In genomic region chr12:84220515-84220914, GRCm38 (mm10) we compare ENCODE assay signal across 19 mouse cellular contexts. TPM values are rescaled to one million over a fixed set of nuclear protein-coding genes. Genes with fewer than 3 reads are reported as not detected.
DNase-seq lines count a peak whose midpoint lies in the region; ATAC-seq and TF ChIP-seq lines count a peak whose summit lies in the region.
"Had no signal": no experiment of that assay in that cellular context is flagged by ENCODE, and none has a peak within 500 bp of the region (broad histone marks: within the 10 kb centered on the region; RNA-seq: fewer than 3 reads in every experiment).

No protein-coding gene starts in this region.

- WGBS in hindbrain, embryonic 13.5 days = 62% methylated on average over 4 of the region's 4 CpGs
- WGBS in hindbrain, postnatal 0 days = 36% methylated on average over 4 of the region's 4 CpGs
- 22% methylated on average over 4 of the region's 4 CpGs for WGBS in forebrain, embryonic 15.5 days
- WGBS in kidney, adult 2 months = over 99% methylated on average over 4 of the region's 4 CpGs

- ATAC-seq in hindbrain, embryonic 13.5 days (ENCODE audit: low FRiP score) = 0 out of 2 replicates have a peak, but pooled peaks have one; percentile 46
- no peak for ATAC-seq in hindbrain, postnatal 0 days
- peak; percentile 67 for ATAC-seq in forebrain, embryonic 15.5 days (replicated peaks)

- H3K27ac ChIP-seq in hindbrain, embryonic 13.5 days = 0 out of 2 replicates have a peak overlapping the region, but pooled peaks have one; percentile 8
- H3K27ac ChIP-seq in hindbrain, postnatal 0 days = no peak overlapping the region
- H3K27ac ChIP-seq in forebrain, embryonic 15.5 days (replicated peaks) = peak overlapping the region; percentile 28; the same call in 1 of the 2 replicates
- H3K27ac ChIP-seq in kidney, adult 2 months (ENCODE audit: insufficient read depth, low read depth, low read length) = no peak overlapping the region
- H3K27ac ChIP-seq: embryonic facial prominence, embryonic 13.5 days; left cerebral cortex, adult 2 months; liver, embryonic 13.5 days; stomach, embryonic 15.5 days had no signal

- peaks cover 11% of the 10 kb centered on the region; the same call in 1 of the 2 replicates for H3K27me3 ChIP-seq in hindbrain, embryonic 13.5 days
- no peaks in the 10 kb centered on the region for H3K27me3 ChIP-seq in hindbrain, postnatal 0 days (ENCODE audit: insufficient read depth, low read length)
- H3K27me3 ChIP-seq in forebrain, embryonic 15.5 days = no peaks in the 10 kb centered on the region
- no peaks in the 10 kb centered on the region for H3K27me3 ChIP-seq in kidney, adult 2 months (replicated peaks; ENCODE audit: control insufficient read depth, insufficient read depth, low read length)
- H3K27me3 ChIP-seq: embryonic facial prominence, embryonic 13.5 days; liver, embryonic 13.5 days; stomach, embryonic 15.5 days had no signal

- H3K36me3 ChIP-seq in hindbrain, embryonic 13.5 days = no peaks in the 10 kb centered on the region
- H3K36me3 ChIP-seq in hindbrain, postnatal 0 days (ENCODE audit: insufficient read depth, low read length) = no peaks in the 10 kb centered on the region
- H3K36me3 ChIP-seq in forebrain, embryonic 15.5 days = no peaks in the 10 kb centered on the region
- no peaks in the 10 kb centered on the region for H3K36me3 ChIP-seq in kidney, adult 2 months (ENCODE audit: control insufficient read depth, insufficient read depth, low read length)
- H3K36me3 ChIP-seq: embryonic facial prominence, embryonic 13.5 days; stomach, embryonic 15.5 days had no signal

- no peak overlapping the region for H3K4me2 ChIP-seq in hindbrain, embryonic 13.5 days
- H3K4me2 ChIP-seq in hindbrain, postnatal 0 days (ENCODE audit: low read depth, low read length) = no peak overlapping the region
- H3K4me2 ChIP-seq in forebrain, embryonic 15.5 days (replicated peaks) = no peak overlapping the region
- H3K4me2 ChIP-seq: embryonic facial prominence, embryonic 13.5 days; heart, embryonic 11.5 days; liver, embryonic 13.5 days; stomach, embryonic 15.5 days had no signal

- DNase-seq in hindbrain, postnatal 0 days (ENCODE audit: low spot score) = no peak
- DNase-seq in thymus, postnatal 14 days = peak; percentile 46
- no peak for DNase-seq in thymus, adult 18-20 months
- DNase-seq in urinary bladder, postnatal 25 days (ENCODE audit: low spot score) = no peak
- DNase-seq in embryo, embryonic 11 days = no peak
- no peak for DNase-seq in kidney, adult 2 months
- DNase-seq: adrenal gland, adult 2 months; B cell, adult 2 months; cerebellum, adult 18-20 months; heart, postnatal 14 days; liver, embryonic 13.5 days; midbrain, embryonic 14.5 days; spleen, adult 18-20 months had no signal

- no peaks in the 10 kb centered on the region for H3K9me3 ChIP-seq in hindbrain, embryonic 13.5 days
- no peaks in the 10 kb centered on the region for H3K9me3 ChIP-seq in hindbrain, postnatal 0 days (ENCODE audit: low read length)
- H3K9me3 ChIP-seq in forebrain, embryonic 15.5 days = no peaks in the 10 kb centered on the region
- H3K9me3 ChIP-seq: embryonic facial prominence, embryonic 13.5 days; liver, embryonic 13.5 days; stomach, embryonic 15.5 days had no signal

- no peak for TF ChIP-seq POLR2A in kidney, adult 2 months (IDR thresholded peaks at IDR 0.05; ENCODE audit: low read depth, low read length)

- H3K4me3 ChIP-seq in hindbrain, embryonic 13.5 days = no peak overlapping the region
- no peak overlapping the region for H3K4me3 ChIP-seq in hindbrain, postnatal 0 days (ENCODE audit: low read length)
- H3K4me3 ChIP-seq in forebrain, embryonic 15.5 days = no peak overlapping the region
- no peak overlapping the region for H3K4me3 ChIP-seq in kidney, adult 2 months (ENCODE audit: insufficient read depth, low read depth, low read length)
- H3K4me3 ChIP-seq: embryonic facial prominence, embryonic 13.5 days; left cerebral cortex, adult 2 months; liver, embryonic 13.5 days; stomach, embryonic 15.5 days had no signal

- no peak overlapping the region for H3K9ac ChIP-seq in hindbrain, embryonic 13.5 days
- H3K9ac ChIP-seq in hindbrain, postnatal 0 days (replicated peaks; ENCODE audit: low read length) = no peak overlapping the region
- no peak overlapping the region for H3K9ac ChIP-seq in forebrain, embryonic 15.5 days (replicated peaks)
- H3K9ac ChIP-seq: embryonic facial prominence, embryonic 13.5 days; liver, embryonic 13.5 days; stomach, embryonic 15.5 days had no signal

- no peak for TF ChIP-seq CTCF in hindbrain, postnatal 0 days (IDR thresholded peaks at IDR 0.05; ENCODE audit: low read depth)
- no peak for TF ChIP-seq CTCF in kidney, adult 2 months (conservative IDR thresholded peaks at IDR 0.05; ENCODE audit: insufficient read depth, insufficient read length, low read depth, low read length)

- peaks cover 61% of the 10 kb centered on the region for H3K4me1 ChIP-seq in hindbrain, embryonic 13.5 days (replicated peaks)
- peaks cover 8% of the 10 kb centered on the region for H3K4me1 ChIP-seq in hindbrain, postnatal 0 days (ENCODE audit: insufficient read depth, low read length)
- H3K4me1 ChIP-seq in forebrain, embryonic 15.5 days = peaks cover 58% of the 10 kb centered on the region
- peaks cover 15% of the 10 kb centered on the region for H3K4me1 ChIP-seq in kidney, adult 2 months (ENCODE audit: control insufficient read depth, insufficient read depth, low read length)

RNA-seq across cellular contexts. Expression of gene Elmsan1, which starts 1.8 kb away (rescaled TPM):
- polyA plus RNA-seq in hindbrain, embryonic 13.5 days (2015; fragmentation: Nextera tagmentation; extraction: Ambion mirVana) = 4.5 and 5.1 TPM in 2 replicates
- 9.3 and 11.5 TPM in 2 replicates for total RNA-seq in hindbrain, postnatal 0 days (2014; rRNA removed)
- 2.7 and 3.0 TPM in 2 replicates for polyA plus RNA-seq in hindbrain, postnatal 0 days (2015; fragmentation: Nextera tagmentation; extraction: Ambion mirVana)
- polyA plus RNA-seq in forebrain, embryonic 15.5 days (2015; fragmentation: Nextera tagmentation; extraction: Ambion mirVana) = 4.3 and 5.0 TPM in 2 replicates
- 6.7 and 7.4 TPM in 2 replicates for polyA plus RNA-seq in kidney, adult 2 months (2012; rRNA removed)

Comparison
In these comparisons a context has a peak if more than half of its experiments do, and no peak if none do; other contexts are left out.
1. H3K27ac ChIP-seq: peak in hindbrain, embryonic 13.5 days (single experiment) and forebrain, embryonic 15.5 days (single experiment); none in hindbrain, postnatal 0 days (single experiment) and kidney, adult 2 months (single experiment).